Mouse (Mus musculus): ENCODE measurements around the gene Sumo3.
A peak's percentile ranks its signal among the peaks of the same experiment; 100 is the strongest.

- peak; percentile 58 for TF ChIP-seq CTCF (conservative IDR thresholded peaks at IDR 0.05; ENCODE audit: low read length)
- no peak for TF ChIP-seq POU5F1 (IDR thresholded peaks at IDR 0.05; ENCODE audit: borderline replicate concordance, low read length)
- no peak for TF ChIP-seq NANOG (IDR thresholded peaks at IDR 0.05; ENCODE audit: borderline replicate concordance, low read length)
Measured at GRCm38 (mm10) chr10:77572225-77572624, 33.7 kb upstream of the Sumo3 start.
